Mouse (Mus musculus) ES-E14 (cell line): Measurements from ENCODE around the gene Ppt2. TPM values are rescaled to one million over a fixed set of nuclear protein-coding genes. Genes with fewer than 3 reads are reported as not detected.

ENCODE experiments used
- DNase-seq: peaks from one replicate; pipeline ENCODE4 v3.0.0-alpha.2; 2013; ENCODE audit warnings: low read depth, low spot score
- H3K27ac ChIP-seq: 2 replicates; pipeline ENCODE4 v1.5.1; 2012; ENCODE audit warnings: low read depth, mild to moderate bottlenecking, low read length, moderate library complexity, mixed read lengths; ENCODE audit not compliant: poor library complexity, insufficient read depth, severe bottlenecking
- H3K36me3 ChIP-seq: 2 replicates; pipeline ENCODE4 v1.6.1; 2012; ENCODE audit warnings: mild to moderate bottlenecking, low read length, moderate library complexity, mixed read lengths; ENCODE audit not compliant: control insufficient read depth, poor library complexity, insufficient read depth, severe bottlenecking
- H3K4me1 ChIP-seq, 2 experiments: fragments of 150-350 bp in 1 of 2; sonication (generic) in 1 of 2; 2 replicates each; pipeline ENCODE4 v1.6.1; 2012; ENCODE audit warnings: low read length in 2 of 2, mild to moderate bottlenecking in 1 of 2, mixed read lengths in 1 of 2; ENCODE audit not compliant: control insufficient read depth in 2 of 2, insufficient read depth in 2 of 2, poor library complexity in 1 of 2
- H3K4me3 ChIP-seq, 2 experiments: fragments of 150-350 bp in 1 of 2; sonication (generic) in 1 of 2; 2 replicates each; pipeline ENCODE4 v1.5.1; 2012; ENCODE audit warnings: low read length in 2 of 2, low read depth in 1 of 2, mild to moderate bottlenecking in 1 of 2, mixed read lengths in 1 of 2; ENCODE audit not compliant: insufficient read depth in 1 of 2, poor library complexity in 1 of 2, severe bottlenecking in 1 of 2
- H3K9ac ChIP-seq: 2 replicates; pipeline ENCODE4 v1.6.1; 2012; ENCODE audit warnings: low read depth, mild to moderate bottlenecking, low read length, mixed read lengths; ENCODE audit not compliant: poor library complexity, insufficient read depth, severe bottlenecking
- H3K9me3 ChIP-seq: fragments of 150-350 bp; sonication (generic); 2 replicates; pipeline ENCODE4 v1.6.1; 2012; ENCODE audit warnings: low read depth, mild to moderate bottlenecking, low read length; ENCODE audit not compliant: control insufficient read depth, insufficient read depth
- CHD2 ChIP-seq: IDR thresholded peaks from 2 replicates; pipeline ENCODE4 v1.6.1; 2014; ENCODE audit warnings: mild to moderate bottlenecking, low read depth, low read length, inconsistent platforms
- HCFC1 ChIP-seq: IDR thresholded peaks from 2 replicates; pipeline ENCODE4 v1.6.1; 2012; ENCODE audit warnings: low read length, inconsistent platforms, borderline replicate concordance; ENCODE audit not compliant: insufficient read depth
- MAFK ChIP-seq: IDR thresholded peaks from 2 replicates; pipeline ENCODE4 v1.6.1; 2014; ENCODE audit warnings: mild to moderate bottlenecking, low read depth, low read length, inconsistent platforms; ENCODE audit not compliant: insufficient read depth
- ZC3H11A ChIP-seq: IDR thresholded peaks from 2 replicates; pipeline ENCODE4 v1.6.1; 2012; ENCODE audit warnings: low read depth, mild to moderate bottlenecking, inconsistent platforms, low read length, borderline replicate concordance
- ZNF384 ChIP-seq: IDR thresholded peaks from 2 replicates; pipeline ENCODE4 v1.6.1; 2012; ENCODE audit warnings: low read depth, low read length, inconsistent platforms
- in situ Hi-C, 2 experiments: fragments of 600-800 bp; cut with MboI; formaldehyde crosslinking; loops; one replicate each; pipeline ENCODE4 v1.15.1; 2025; ENCODE audit warnings: low sequenced_read_pairs in 2 of 2, inconsistent platforms in 1 of 2; ENCODE audit not compliant: unreplicated experiment in 2 of 2
- total RNA-seq: library from RNA; depleted of rRNA; stranded (reverse); fragments of 300-350 nt; gene quantifications from 2 replicates; pipeline ENCODE4 v1.2.3, GENCODE M21; 2012

The Ppt2 gene
- total RNA-seq, 1 experiment, result 13.6 TPM

DNA sequence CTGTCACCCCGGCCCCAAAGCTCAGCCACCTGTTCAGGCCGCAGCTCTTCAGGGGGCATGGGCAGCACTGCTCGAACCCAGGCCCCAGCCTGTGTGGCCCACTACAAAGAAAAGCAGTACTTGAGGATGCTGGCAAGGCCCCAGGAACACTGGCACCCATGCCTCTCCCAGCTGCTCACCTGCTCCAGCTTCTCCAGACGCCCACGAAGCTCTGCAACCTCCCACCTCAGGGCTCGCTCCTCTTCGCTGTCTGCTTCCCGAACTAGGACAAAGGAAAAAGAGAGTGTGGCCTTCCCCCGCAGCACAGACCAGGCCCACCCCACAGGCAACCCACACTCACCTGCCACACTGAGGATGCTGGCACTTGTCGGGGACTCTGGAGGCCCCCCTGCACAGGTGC, 14.5 kb downstream of the Ppt2 start:
- Histone ChIP-seq H3K9ac (no peak overlapping the region), H3K36me3 (peaks cover 28% of the 10 kb centered on the region; the same call in 1 of the 2 replicates), H3K9me3 (no peaks in the 10 kb centered on the region), H3K27ac (no peak overlapping the region), H3K4me1 (no peaks in the 10 kb centered on the region; a peak in 1 of 4 replicates), H3K4me3 (no peak overlapping the region)
- TF ChIP-seq MAFK, result no peak
- no peak for TF ChIP-seq ZC3H11A
- TF ChIP-seq ZNF384, result no peak
- no peak for TF ChIP-seq CHD2
- DNase-seq, result no peak
- in situ Hi-C loops, result no loop called here

GRCm38 (mm10) chr17:34613054-34613645, 15.2 kb downstream of the Ppt2 start:
- Histone ChIP-seq H3K9ac (no peak overlapping the region), H3K27ac (no peak overlapping the region), H3K36me3 (peaks cover 30% of the 10 kb centered on the region; the same call in 1 of the 2 replicates), H3K4me1 (no peaks in the 10 kb centered on the region; a peak in 1 of 4 replicates), H3K9me3 (no peaks in the 10 kb centered on the region), H3K4me3 (no peak overlapping the region)
- in situ Hi-C loops, result no loop called here
- TF ChIP-seq ZNF384 (no peak), CHD2 (no peak), ZC3H11A (no peak), MAFK (no peak), HCFC1 (no peak)
- no peak for DNase-seq

DNA sequence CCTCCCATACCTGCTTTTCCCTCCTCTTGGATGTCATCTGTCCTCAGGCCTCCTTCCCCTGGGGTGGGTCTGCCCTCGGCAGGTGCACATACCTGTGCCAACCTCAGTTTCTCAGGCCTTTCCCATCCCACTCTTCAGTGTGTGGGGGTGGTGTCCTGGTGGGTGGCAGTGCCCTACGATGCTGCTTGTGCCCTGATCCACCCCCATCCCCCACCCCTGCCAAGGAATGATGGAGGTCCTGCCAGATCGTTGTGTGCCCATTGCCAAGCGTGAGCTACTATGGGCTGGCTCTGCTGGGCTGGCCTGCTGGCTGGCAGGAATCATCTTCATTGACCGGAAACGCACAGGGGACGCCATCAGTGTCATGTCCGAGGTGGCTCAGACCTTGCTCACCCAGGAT, 17.3 kb downstream of the Ppt2 start:
- Histone ChIP-seq H3K27ac (no peak overlapping the region), H3K36me3 (peaks cover 32% of the 10 kb centered on the region; the same call in 1 of the 2 replicates), H3K4me1 (peaks cover 0 to 5% of the 10 kb centered on the region in 2 experiments; a peak in 1 of 4 replicates), H3K4me3 (no peak overlapping the region), H3K9me3 (no peaks in the 10 kb centered on the region), H3K9ac (no peak overlapping the region)
- no peak for DNase-seq
- in situ Hi-C loops, result no loop called here
- no peak for TF ChIP-seq CHD2
- no peak for TF ChIP-seq HCFC1
- no peak for TF ChIP-seq ZNF384
- no peak for TF ChIP-seq MAFK

- no peak for TF ChIP-seq ZNF384
- TF ChIP-seq HCFC1, result no peak
- no peak for TF ChIP-seq ZC3H11A
- H3K4me1 ChIP-seq, result peaks cover 0 to 8% of the 10 kb centered on the region in 2 experiments; a peak in 1 of 4 replicates
- H3K4me3 ChIP-seq, result no peak overlapping the region
- in situ Hi-C loops, result no loop called here
- H3K9me3 ChIP-seq, result no peaks in the 10 kb centered on the region
- DNase-seq, result no peak
- H3K9ac ChIP-seq, result no peak overlapping the region
- H3K36me3 ChIP-seq, result peaks cover 21% of the 10 kb centered on the region; the same call in 1 of the 2 replicates
- H3K27ac ChIP-seq, result no peak overlapping the region
Measured at GRCm38 (mm10) chr17:34607997-34608396, 20.3 kb downstream of the Ppt2 start.

DNA sequence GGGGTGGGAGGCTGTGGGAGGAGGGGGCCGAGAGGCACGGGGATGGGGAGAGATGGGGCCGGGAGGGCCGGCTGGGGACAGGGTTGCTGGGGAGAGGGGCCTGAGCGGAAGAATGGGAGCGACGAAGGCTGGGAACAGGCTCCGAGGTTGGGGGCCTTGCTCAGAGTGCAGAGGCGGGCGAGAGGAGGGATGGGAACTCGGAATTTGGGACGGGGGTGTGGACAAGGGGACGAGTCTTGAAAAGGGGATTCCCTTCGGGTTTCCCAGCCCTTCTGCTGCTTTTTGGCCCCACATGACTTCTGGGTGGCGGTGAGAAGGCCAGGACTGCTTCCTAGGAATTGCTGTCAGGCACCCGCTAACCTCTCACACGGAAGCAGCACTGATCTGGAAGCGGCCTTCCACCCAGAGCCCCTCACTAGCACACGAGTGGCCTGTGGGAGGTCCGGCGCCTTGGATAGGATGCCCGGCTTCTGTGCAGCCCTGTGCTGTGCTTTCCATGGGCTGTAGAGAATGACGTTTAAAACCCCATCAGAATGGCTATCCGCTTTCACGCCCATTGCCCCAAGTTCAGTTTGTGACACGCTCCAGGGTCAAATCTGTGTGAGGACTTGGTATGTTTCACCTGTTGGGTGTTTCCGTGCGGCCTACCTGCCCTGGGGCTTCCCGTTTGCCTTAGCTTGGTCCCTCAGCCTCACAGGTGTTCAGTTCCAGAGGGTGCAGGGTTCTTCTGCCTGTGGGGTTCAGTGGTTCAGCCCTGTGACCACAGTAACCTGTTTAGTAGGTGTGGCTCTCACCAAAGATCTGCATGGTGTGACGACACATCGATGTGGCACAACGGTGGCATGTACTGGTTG, 21.9 kb downstream of the Ppt2 start:
- Histone ChIP-seq H3K9me3 (no peaks in the 10 kb centered on the region), H3K4me3 (peak overlapping the region; percentile 94 to 98), H3K27ac (peak overlapping the region; percentile 73), H3K36me3 (peaks cover 6% of the 10 kb centered on the region; the same call in 1 of the 2 replicates), H3K9ac (peak overlapping the region; percentile 89), H3K4me1 (peaks cover 0 to 8% of the 10 kb centered on the region in 2 experiments; a peak in 1 of 4 replicates)
- TF ChIP-seq ZNF384, result no peak
- no peak for TF ChIP-seq HCFC1
- TF ChIP-seq ZC3H11A, result no peak
- no peak for TF ChIP-seq MAFK
- no peak for TF ChIP-seq CHD2
- no peak for DNase-seq
- in situ Hi-C loops, result no loop called here
